Comparison of ENCODE assay signal across 25 mouse cellular contexts in genomic region chr1:74818509-74818908, GRCm38 (mm10). TPM values are rescaled to one million over a fixed set of nuclear protein-coding genes. Genes with fewer than 3 reads are reported as not detected.
DNase-seq lines count a peak whose midpoint lies in the region; TF ChIP-seq lines count a peak whose summit lies in the region.
"Had no signal": no experiment of that assay in that cellular context is flagged by ENCODE, and none has a peak within 500 bp of the region (broad histone marks: within the 10 kb centered on the region; RNA-seq: fewer than 3 reads in every experiment).

No protein-coding gene starts in this region.

- TF ChIP-seq EP300 in MEL (IDR thresholded peaks at IDR 0.05; ENCODE audit: low read depth in 1 of 2, low read length in 2 of 2), result no peak
- TF ChIP-seq EP300 in heart, adult 2 months (IDR thresholded peaks at IDR 0.05; ENCODE audit: insufficient read depth, low read depth, low read length), result no peak

- no peak for TF ChIP-seq CTCF in MEL (IDR thresholded peaks at IDR 0.05 in 2 of 3, conservative IDR thresholded peaks at IDR 0.05 in 1 of 3; ENCODE audit: control insufficient read depth in 1 of 3, insufficient read depth in 1 of 3, low read depth in 2 of 3, low read length in 3 of 3, poor library complexity in 1 of 3, severe bottlenecking in 1 of 3)
- TF ChIP-seq CTCF in heart, adult 2 months (IDR thresholded peaks at IDR 0.05), result no peak

- peaks cover 5% of the 10 kb centered on the region; the same call in 1 of the 2 replicates for H3K79me2 ChIP-seq in MEL (ENCODE audit: control insufficient read depth, insufficient read depth, low read length, poor library complexity)
- no peaks in the 10 kb centered on the region for H3K79me2 ChIP-seq in heart, adult 2 months (replicated peaks; ENCODE audit: control insufficient read depth, insufficient read depth, low read length)

- no peaks in the 10 kb centered on the region for H3K9me3 ChIP-seq in MEL (replicated peaks; ENCODE audit: insufficient read depth, low read length)
- H3K9me3 ChIP-seq: embryonic facial prominence, embryonic 13.5 days; embryonic facial prominence, embryonic 15.5 days; forebrain, embryonic 10.5 days; forebrain, embryonic 13.5 days; forebrain, embryonic 15.5 days; G1E had no signal

- no peak overlapping the region for H3K9ac ChIP-seq in MEL (ENCODE audit: control insufficient read depth, low read depth, low read length, poor library complexity, severe bottlenecking)
- no peak overlapping the region for H3K9ac ChIP-seq in heart, adult 2 months (ENCODE audit: low read depth, low read length)
- H3K9ac ChIP-seq: embryonic facial prominence, embryonic 13.5 days; embryonic facial prominence, embryonic 15.5 days; forebrain, embryonic 13.5 days; forebrain, embryonic 15.5 days; forebrain, postnatal 0 days had no signal

- WGBS in heart, adult 2 months, result 97% methylated on average over 1 of the region's 1 CpGs

- H3K27ac ChIP-seq in MEL (ENCODE audit: control insufficient read depth, low read depth, low read length), result no peak overlapping the region
- H3K27ac ChIP-seq in heart, adult 2 months, result no peak overlapping the region
- H3K27ac ChIP-seq: embryonic facial prominence, embryonic 13.5 days; embryonic facial prominence, embryonic 15.5 days; forebrain, embryonic 10.5 days; forebrain, embryonic 13.5 days; forebrain, embryonic 15.5 days had no signal

- intact Hi-C loops in heart, adult 2 months (cut with DNase I), result no loop called here
- intact Hi-C loops in heart, postnatal 25 days (cut with DNase I), result no loop called here

- H3K4me1 ChIP-seq in MEL (ENCODE audit: control insufficient read depth in 1 of 2, insufficient read depth in 2 of 2, low read length in 2 of 2), result peaks cover 0 to 7% of the 10 kb centered on the region in 2 experiments; a peak in 2 of 4 replicates
- H3K4me1 ChIP-seq in heart, adult 2 months (ENCODE audit: control insufficient read depth, insufficient read depth, low read length), result peaks cover 3% of the 10 kb centered on the region; the same call in 1 of the 2 replicates

- peak; percentile 65 for DNase-seq in ES-CJ7 (ENCODE audit: low read depth, low spot score)
- peak; percentile 24 for DNase-seq in MEL (ENCODE audit: low read depth, low spot score)
- DNase-seq in ZHBTc4 (ENCODE audit: low read depth, low spot score), result peak; percentile 41
- DNase-seq in frontal cortex, adult 2 months (ENCODE audit: extremely low spot score in 1 of 2, low spot score in 1 of 2), result no peak
- DNase-seq in heart, adult 2 months, result no peak
- no peak for DNase-seq in heart, postnatal 25 days (ENCODE audit: low spot score)
- DNase-seq: adrenal gland, adult 2 months; adrenal gland, postnatal 10 days; adrenal gland, postnatal 25 days; cerebellum, adult 11 months; cerebellum, adult 18-20 months; cerebellum, adult 8-10 months; cerebellum, adult 9-11 months; cerebellum, postnatal 14 days; cerebellum, postnatal 36 days; embryo, embryonic 11 days; forebrain, postnatal 0 days had no signal

- H3K36me3 ChIP-seq in MEL (ENCODE audit: control insufficient read depth in 1 of 2, insufficient read depth in 2 of 2, low read length in 2 of 2), result peaks cover 0 to 12% of the 10 kb centered on the region in 2 experiments; a peak in 2 of 4 replicates
- H3K36me3 ChIP-seq in heart, adult 2 months (ENCODE audit: control insufficient read depth, insufficient read depth, low read length), result no peaks in the 10 kb centered on the region
- H3K36me3 ChIP-seq: embryonic facial prominence, embryonic 13.5 days; embryonic facial prominence, embryonic 15.5 days; forebrain, embryonic 10.5 days; forebrain, embryonic 15.5 days had no signal

- no peak overlapping the region for H3K4me3 ChIP-seq in MEL (ENCODE audit: control insufficient read depth in 1 of 2, insufficient read depth in 1 of 2, low read depth in 2 of 2, low read length in 2 of 2)
- H3K4me3 ChIP-seq in heart, adult 2 months, result no peak overlapping the region
- H3K4me3 ChIP-seq: embryonic facial prominence, embryonic 13.5 days; embryonic facial prominence, embryonic 15.5 days; erythroblast, embryonic 14.5 days; forebrain, embryonic 15.5 days had no signal

- TF ChIP-seq POLR2A in MEL (IDR thresholded peaks at IDR 0.05; ENCODE audit: control insufficient read depth in 1 of 2, insufficient read depth in 1 of 2, low read depth in 1 of 2, low read length in 2 of 2, poor library complexity in 1 of 2), result no peak
- TF ChIP-seq POLR2A in heart, adult 2 months (IDR thresholded peaks at IDR 0.05; ENCODE audit: insufficient read depth, low read depth, low read length), result no peak

- TF ChIP-seq RAD21 in MEL (IDR thresholded peaks at IDR 0.05; ENCODE audit: low read depth, low read length), result no peak

- H3K27me3 ChIP-seq in MEL (ENCODE audit: control insufficient read depth in 1 of 2, insufficient read depth in 2 of 2, low read length in 2 of 2), result no peaks in the 10 kb centered on the region
- no peaks in the 10 kb centered on the region for H3K27me3 ChIP-seq in heart, adult 2 months (ENCODE audit: control insufficient read depth, insufficient read depth, low read length)
- H3K27me3 ChIP-seq: embryonic facial prominence, embryonic 13.5 days; embryonic facial prominence, embryonic 15.5 days; forebrain, embryonic 15.5 days had no signal

TF ChIP-seq in MEL, 35 proteins besides CTCF, POLR2A, EP300 and RAD21:
- TF ChIP-seq SMC3 (IDR thresholded peaks at IDR 0.05; ENCODE audit: low read depth, low read length), result no peak
- no peak for TF ChIP-seq GATA1 (IDR thresholded peaks at IDR 0.05; ENCODE audit: low read depth, low read length)
- no peak for TF ChIP-seq POLR2AphosphoS5 (IDR thresholded peaks at IDR 0.05; ENCODE audit: borderline replicate concordance, low read depth, low read length)
- TF ChIP-seq MAX (IDR thresholded peaks at IDR 0.05; ENCODE audit: low read length), result no peak
- TF ChIP-seq CHD1 (IDR thresholded peaks at IDR 0.05; ENCODE audit: low read depth, low read length), result no peak
- no peak for TF ChIP-seq E2F4 (IDR thresholded peaks at IDR 0.05; ENCODE audit: borderline replicate concordance, low read depth, low read length)
- no peak for TF ChIP-seq CHD2 (IDR thresholded peaks at IDR 0.05; ENCODE audit: low read length)
- no peak for TF ChIP-seq USF1 (IDR thresholded peaks at IDR 0.05; ENCODE audit: low read depth, low read length)
- TF ChIP-seq SIN3A (IDR thresholded peaks at IDR 0.05; ENCODE audit: low read length), result no peak
- no peak for TF ChIP-seq ZC3H11A (IDR thresholded peaks at IDR 0.05; ENCODE audit: low read depth, low read length)
- TF ChIP-seq NRF1 (IDR thresholded peaks at IDR 0.05; ENCODE audit: insufficient read depth, low read depth, low read length, poor library complexity, severe bottlenecking), result no peak
- no peak for TF ChIP-seq KAT2A (conservative IDR thresholded peaks at IDR 0.05; ENCODE audit: low read depth, low read length)
- no peak for TF ChIP-seq ZMIZ1 (IDR thresholded peaks at IDR 0.05; ENCODE audit: low read depth, low read length)
- no peak for TF ChIP-seq TCF12 (IDR thresholded peaks at IDR 0.05; ENCODE audit: low read depth, low read length)

RNA-seq across cellular contexts. Expression of gene Wnt10a, which starts 27.2 kb away (rescaled TPM):
- not detected in 2 replicates for total RNA-seq in MEL (2012; rRNA removed)
- not detected for polyA plus RNA-seq in MEL (2012; ENCODE audit: insufficient read depth in 1 of 2, insufficient read length in 2 of 2, low read depth in 1 of 2, low replicate concordance in 2 of 2, missing spikeins in 1 of 2)
- polyA plus RNA-seq in frontal cortex, adult 2 months (2012; rRNA removed), result 6.0 and 7.2 TPM in 2 replicates
- total RNA-seq in heart, adult 2 months (2021), result not detected
- polyA plus RNA-seq in heart, adult 2 months (2012; rRNA removed), result not detected in 2 replicates
- total RNA-seq in heart, postnatal 25 days (2021), result not detected
- total RNA-seq: common myeloid progenitor, adult 5-6 weeks had no signal
- polyA plus RNA-seq: G1E had no signal

RNA-seq across cellular contexts. Expression of gene Cdk5r2, which starts 36.2 kb away (rescaled TPM):
- total RNA-seq in MEL (2012; rRNA removed), result not detected in 2 replicates
- polyA plus RNA-seq in MEL (2012; ENCODE audit: insufficient read depth in 1 of 2, insufficient read length in 2 of 2, low read depth in 1 of 2, low replicate concordance in 2 of 2, missing spikeins in 1 of 2), result not detected
- 224 and 291 TPM in 2 replicates for polyA plus RNA-seq in frontal cortex, adult 2 months (2012; rRNA removed)
- total RNA-seq in heart, adult 2 months (2021), result under 1 TPM in 1 of 2 experiments, not detected in 1; 0.07 TPM
- polyA plus RNA-seq in heart, adult 2 months (2012; rRNA removed), result 0.06 and 0.15 TPM in 2 replicates
- total RNA-seq in heart, postnatal 25 days (2021), result not detected
- total RNA-seq: common myeloid progenitor, adult 5-6 weeks; G1E had no signal
- polyA plus RNA-seq: erythroblast, embryonic 14.5 days; G1E had no signal

RNA-seq across cellular contexts. Expression of gene Wnt6, which starts 46.8 kb away (rescaled TPM):
- 0.20 TPM in 1 of 2 replicates, not detected in the other for total RNA-seq in MEL (2012; rRNA removed)
- not detected for polyA plus RNA-seq in MEL (2012; ENCODE audit: insufficient read depth in 1 of 2, insufficient read length in 2 of 2, low read depth in 1 of 2, low replicate concordance in 2 of 2, missing spikeins in 1 of 2)
- 7.9 and 8.9 TPM in 2 replicates for polyA plus RNA-seq in frontal cortex, adult 2 months (2012; rRNA removed)
- under 1 TPM; 0.32 to 0.70 TPM for total RNA-seq in heart, adult 2 months (2021)
- 0.38 and 0.39 TPM in 2 replicates for polyA plus RNA-seq in heart, adult 2 months (2012; rRNA removed)
- under 1 TPM in 1 of 2 experiments, not detected in 1; 0.20 TPM for total RNA-seq in heart, postnatal 25 days (2021)
- total RNA-seq: common myeloid progenitor, adult 5-6 weeks; G1E had no signal
- polyA plus RNA-seq: erythroblast, embryonic 14.5 days; G1E had no signal

Comparison
In these comparisons a context has a peak if more than half of its experiments do, and no peak if none do; other contexts are left out.
1. DNase-seq: peak in ES-CJ7 (single experiment), MEL (single experiment) and ZHBTc4 (single experiment); none in frontal cortex, adult 2 months (0 of 2), heart, adult 2 months (0 of 2) and heart, postnatal 25 days (single experiment).